Mouse (Mus musculus): ENCODE measurements around the gene Gng2. TPM values are rescaled to one million over a fixed set of nuclear protein-coding genes. Genes with fewer than 3 reads are reported as not detected.

The Gng2 gene
- 2.4 and 3.8 TPM in 2 replicates for polyA plus RNA-seq (2012; rRNA removed; ENCODE audit: low replicate concordance)

GRCm38 (mm10) chr14:19977271-19978024 lies at the start of gene Gng2:
TSS of gene Gng2 (minus strand) at chr14:19977627.

GRCm38 (mm10) chr14:19823321-19824142 lies 153.9 kb downstream of the Gng2 start, which contains the start of gene Rtraf:
TSS of gene Rtraf (minus strand) at chr14:19823824.

Other genes with a start within 250 kb of the Gng2 start
- gene Nid2, start 226.4 kb downstream of the Gng2 start, polyA plus RNA-seq (2012; rRNA removed; ENCODE audit: low replicate concordance), result 4.6 and 5.5 TPM in 2 replicates
- gene Rtraf, start 153.8 kb downstream of the Gng2 start, polyA plus RNA-seq (2012; rRNA removed; ENCODE audit: low replicate concordance), result 4.8 and 10.1 TPM in 2 replicates
- gene Saysd1, start 160.9 kb upstream of the Gng2 start, polyA plus RNA-seq (2012; rRNA removed; ENCODE audit: low replicate concordance), result 6.2 and 10.6 TPM in 2 replicates
- 17.0 and 54.3 TPM in 2 replicates for gene Kcnk5, start 204.2 kb upstream of the Gng2 start, polyA plus RNA-seq (2012; rRNA removed; ENCODE audit: low replicate concordance)